Mouse (Mus musculus) left cerebral cortex, adult 2 months (tissue): Measurements from ENCODE around the gene Shmt2. TPM values are rescaled to one million over a fixed set of nuclear protein-coding genes. Genes with fewer than 3 reads are reported as not detected.
A peak's percentile ranks its signal among the peaks of the same experiment; 100 is the strongest.

Experiments
- DNase-seq, 2 experiments: peaks; one replicate each; pipeline ENCODE4 v3.0.0; 2021 to 2022; ENCODE audit warnings: low spot score in 2 of 2, mixed read lengths in 1 of 2; ENCODE audit errors: extremely low spot score in 1 of 2
- H3K27ac ChIP-seq: fragments of 200-600 bp; 2 replicates; pipeline ENCODE4 v1.8.1; 2022
- H3K4me3 ChIP-seq: fragments of 200-600 bp; 2 replicates; pipeline ENCODE4 v1.8.1; 2022
- CTCF ChIP-seq: fragments of 200-600 bp; IDR thresholded peaks from 2 replicates; pipeline ENCODE4 v1.8.1; 2022; ENCODE audit warnings: antibody characterized with exemption, mild to moderate bottlenecking, moderate library complexity
- intact Hi-C: fragments of 180-260 bp; cut with DNase I; formaldehyde crosslinking; loops from one replicate; pipeline ENCODE4 v1.15.1; 2025
- long read RNA-seq, 2 experiments: library from polyadenylated mRNA; stranded (forward); transcript quantifications; one replicate each; pipeline ENCODE4 v2.0.0; 2021; ENCODE audit warnings: borderline mapping rate in 2 of 2
- total RNA-seq, 2 experiments: library from RNA; stranded (reverse); gene quantifications; 2 replicates each; pipeline ENCODE4 v1.2.3; 2021

Shmt2 gene
- total RNA-seq = 10 to 100 TPM; 24.1 to 26.0 TPM
- long read RNA-seq, experiment 1, transcript Shmt2-206 (12 exons, 2,238 nt) = minor isoform, 6 of 40 reads
- long read RNA-seq, experiment 1, transcript Shmt2-201 (12 exons, 2,289 nt) = major isoform, 15 of 40 reads
- long read RNA-seq, experiment 1, partial matches to known transcripts = 5 of 40 reads
- long read RNA-seq, experiment 1, other reads (novel, unspliced or antisense) = 14 of 40 reads
- long read RNA-seq, experiment 2, transcript Shmt2-201 (12 exons, 2,289 nt) = major isoform, 13 of 29 reads
- long read RNA-seq, experiment 2, partial matches to known transcripts = 3 of 29 reads
- long read RNA-seq, experiment 2, other reads (novel, unspliced or antisense) = 11 of 29 reads

- intact Hi-C loops = loop anchor here (10.0 kb wide), 1 partner anchor 493 kb away; the partner anchor contains the start of gene Prim1
- TF ChIP-seq CTCF = no peak
- no peak within 1 kb of the TSS for H3K27ac ChIP-seq
- H3K4me3 ChIP-seq = peak within 1 kb of the TSS; percentile 71
- peak; percentile 81 to 86 for DNase-seq
Observed at GRCm38 (mm10) chr10:127522088-127522581, at the start of gene Shmt2. Shmt2 (minus strand) TSS chr10:127522444.

DNA sequence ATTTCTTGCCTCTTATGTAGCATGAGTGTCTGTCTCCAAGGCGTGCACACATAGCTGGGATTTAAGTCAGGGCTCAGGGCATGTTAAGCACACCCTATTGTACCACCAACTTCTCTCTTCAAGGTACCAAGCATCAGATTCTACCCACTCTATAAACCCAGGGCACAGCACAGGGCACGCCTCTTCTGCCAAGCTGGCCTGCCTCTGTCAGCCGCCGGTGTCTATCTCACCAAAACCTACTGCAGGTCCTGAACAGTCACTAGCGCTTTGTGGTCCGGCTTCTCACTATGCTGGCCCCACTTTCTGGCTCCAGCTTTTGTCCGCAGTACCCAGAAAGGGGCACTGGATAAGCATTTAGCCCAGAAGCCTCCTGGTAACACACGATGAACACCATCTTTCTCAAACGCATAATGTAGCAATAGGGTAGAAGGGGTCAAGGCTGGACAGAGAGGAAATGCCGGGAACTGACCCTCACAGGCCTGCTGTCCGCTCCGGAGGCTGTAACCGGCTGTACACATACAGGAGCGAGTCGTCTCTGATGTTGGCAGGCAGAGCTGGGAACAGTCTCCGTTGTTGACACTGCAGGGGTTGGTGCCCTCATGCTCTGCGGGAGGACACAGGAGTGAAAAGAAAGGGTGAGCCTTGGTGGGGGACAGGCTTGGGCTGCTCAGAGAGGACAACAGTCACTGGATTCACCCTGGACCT, 48.8 kb upstream of the Shmt2 start:
- no peak for DNase-seq
- TF ChIP-seq CTCF = no peak
- intact Hi-C loops = no loop called here
- Histone ChIP-seq H3K27ac (no peak overlapping the region), H3K4me3 (no peak overlapping the region)

DNA sequence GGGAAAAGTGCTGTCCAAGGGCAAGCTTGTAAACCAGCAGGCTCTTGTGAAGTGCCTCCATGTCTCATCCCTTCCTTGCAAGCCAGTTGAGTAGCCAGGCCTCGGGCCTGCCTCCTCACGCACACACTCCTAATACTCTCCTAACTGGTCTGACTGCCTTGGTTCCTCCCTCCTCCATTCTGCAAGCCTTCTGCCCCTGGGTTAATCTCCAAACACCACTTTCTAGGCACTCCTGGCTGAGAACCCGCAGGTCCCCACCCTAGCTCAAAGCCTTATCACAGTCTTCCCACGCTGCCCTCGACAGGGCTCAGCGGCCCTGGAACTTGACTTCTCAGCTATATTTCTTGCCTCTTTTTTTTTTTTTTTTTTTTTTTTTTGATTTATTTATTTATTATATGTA, 48.1 kb upstream of the Shmt2 start:
- intact Hi-C loops = no loop called here
- no peak overlapping the region for H3K4me3 ChIP-seq
- no peak for DNase-seq
- no peak overlapping the region for H3K27ac ChIP-seq
- TF ChIP-seq CTCF = no peak

DNA sequence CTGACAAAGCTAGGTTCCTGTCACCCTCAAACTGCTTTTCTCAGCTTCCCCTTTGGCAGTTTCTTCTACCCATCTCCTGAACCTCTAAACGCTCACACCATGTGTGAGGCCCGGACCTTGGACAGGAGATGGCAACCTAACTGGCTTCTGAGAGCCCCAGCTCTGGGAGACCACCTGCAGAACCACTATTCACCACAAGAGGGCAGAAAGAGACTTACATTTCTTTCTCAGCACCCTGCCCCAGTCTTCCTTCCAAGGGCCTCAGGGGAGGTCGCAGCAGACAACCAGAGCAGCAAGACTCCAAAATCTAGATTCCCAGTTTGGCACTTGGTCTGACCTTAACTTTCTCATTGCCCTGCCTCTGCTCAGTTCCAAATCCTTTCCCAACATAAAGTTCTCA, 47.2 kb upstream of the Shmt2 start:
- H3K4me3 ChIP-seq = no peak overlapping the region
- peak; percentile 65 to 66 for DNase-seq
- intact Hi-C loops = no loop called here
- peak; percentile 86 for TF ChIP-seq CTCF
- H3K27ac ChIP-seq = 0 out of 2 replicates have a peak overlapping the region, but pooled peaks have one; percentile 24

- TF ChIP-seq CTCF = no peak
- no peak overlapping the region for H3K4me3 ChIP-seq
- H3K27ac ChIP-seq = no peak overlapping the region
- no peak for DNase-seq
- intact Hi-C loops = no loop called here
Observed at GRCm38 (mm10) chr10:127566553-127567326, 44.5 kb upstream of the Shmt2 start.

GRCm38 (mm10) chr10:127564301-127564700, 42.1 kb upstream of the Shmt2 start:
- H3K4me3 ChIP-seq = no peak overlapping the region
- intact Hi-C loops = no loop called here
- TF ChIP-seq CTCF = no peak
- H3K27ac ChIP-seq = peak overlapping the region; percentile 28; the same call in 1 of the 2 replicates
- no peak for DNase-seq

DNA sequence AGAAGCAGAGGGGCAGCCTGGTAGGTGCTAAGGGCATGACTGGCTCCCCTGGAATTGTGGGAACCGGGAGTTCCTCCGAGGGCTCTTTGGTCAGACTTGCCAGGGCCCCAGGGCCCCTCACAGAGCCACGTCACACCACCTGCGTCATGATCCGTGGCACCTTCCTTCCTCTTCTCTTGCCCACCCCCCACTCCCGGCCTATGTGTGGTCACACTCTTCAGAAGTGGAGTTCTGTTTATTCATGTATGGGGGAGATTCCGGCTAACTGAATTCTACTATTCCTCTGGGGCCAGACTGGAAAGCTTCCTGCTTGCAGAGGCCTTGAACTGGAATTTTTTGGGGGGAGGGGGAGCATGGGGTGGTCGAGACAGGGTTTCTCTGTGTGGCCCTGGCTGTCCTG, 41.6 kb upstream of the Shmt2 start:
- no peak for DNase-seq
- no peak for TF ChIP-seq CTCF
- Histone ChIP-seq H3K4me3 (no peak overlapping the region), H3K27ac (no peak overlapping the region)
- intact Hi-C loops = no loop called here

DNA sequence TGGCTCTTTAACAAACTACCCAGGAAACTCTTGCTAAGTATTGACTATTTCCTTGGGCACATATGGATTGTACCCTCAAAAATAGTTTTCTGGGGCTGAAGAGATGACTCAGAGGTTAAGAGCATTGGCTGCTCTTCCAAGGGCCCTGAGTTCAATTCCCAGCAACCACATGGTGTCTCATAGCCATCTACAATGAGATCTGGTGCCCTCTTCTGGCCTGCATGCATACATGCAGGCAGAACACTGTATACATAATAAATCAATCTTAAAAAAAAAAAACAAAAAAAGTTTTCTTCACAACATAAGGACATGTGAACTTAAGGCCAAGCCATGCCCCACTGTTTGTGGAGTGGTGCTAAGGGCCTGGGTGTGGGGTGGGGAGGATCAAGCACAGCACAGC, 38.9 kb upstream of the Shmt2 start:
- no peak for DNase-seq
- H3K4me3 ChIP-seq = no peak overlapping the region
- no peak overlapping the region for H3K27ac ChIP-seq
- peak; percentile 43 for TF ChIP-seq CTCF
- intact Hi-C loops = no loop called here

DNA sequence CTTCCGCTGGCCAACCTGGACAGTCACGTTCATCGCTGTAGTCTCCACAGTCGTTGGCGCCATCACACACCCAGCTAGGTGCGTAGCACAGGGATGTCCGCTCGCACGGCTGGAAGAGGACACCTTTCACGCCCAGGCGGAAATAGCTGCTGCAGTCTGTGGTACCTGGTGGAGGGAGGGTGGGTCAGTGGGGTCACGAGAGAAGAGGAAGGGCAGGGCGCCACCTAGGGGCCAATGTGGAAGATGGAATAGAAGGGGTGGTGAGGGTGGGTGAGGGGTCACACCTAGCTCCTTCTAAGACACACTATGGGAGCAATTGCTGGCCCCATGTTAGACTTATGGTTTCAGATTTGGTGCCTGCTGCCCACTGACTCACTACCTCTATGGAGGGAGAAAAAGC, 35.2 kb upstream of the Shmt2 start:
- no peak for DNase-seq
- Histone ChIP-seq H3K27ac (no peak overlapping the region), H3K4me3 (no peak overlapping the region)
- peak; percentile 30 for TF ChIP-seq CTCF
- intact Hi-C loops = no loop called here

GRCm38 (mm10) chr10:127555703-127556102, 33.5 kb upstream of the Shmt2 start:
- no peak overlapping the region for H3K4me3 ChIP-seq
- TF ChIP-seq CTCF = peak; percentile 58
- intact Hi-C loops = no loop called here
- no peak overlapping the region for H3K27ac ChIP-seq
- no peak for DNase-seq

DNA sequence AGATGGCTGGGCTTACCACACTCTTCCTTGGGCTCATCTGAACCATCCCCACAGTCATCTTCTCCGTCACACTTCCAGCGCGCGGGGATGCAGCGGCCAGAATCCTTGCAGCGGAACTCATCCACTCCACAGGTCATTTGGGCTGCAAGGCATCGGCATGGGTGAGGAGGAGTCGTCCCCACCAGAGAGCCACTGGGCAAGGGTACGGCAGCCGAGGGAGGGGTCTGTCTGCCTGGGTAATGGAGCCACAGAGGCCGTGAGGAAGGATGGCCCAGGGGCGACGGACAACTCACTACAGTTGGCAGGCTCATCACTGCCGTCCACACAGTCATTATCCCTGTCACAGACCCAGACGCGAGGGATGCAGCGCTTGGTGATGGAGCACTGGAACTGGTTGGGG, 27.6 kb upstream of the Shmt2 start:
- H3K4me3 ChIP-seq = no peak overlapping the region
- intact Hi-C loops = no loop called here
- TF ChIP-seq CTCF = no peak
- no peak for DNase-seq
- H3K27ac ChIP-seq = no peak overlapping the region

DNA sequence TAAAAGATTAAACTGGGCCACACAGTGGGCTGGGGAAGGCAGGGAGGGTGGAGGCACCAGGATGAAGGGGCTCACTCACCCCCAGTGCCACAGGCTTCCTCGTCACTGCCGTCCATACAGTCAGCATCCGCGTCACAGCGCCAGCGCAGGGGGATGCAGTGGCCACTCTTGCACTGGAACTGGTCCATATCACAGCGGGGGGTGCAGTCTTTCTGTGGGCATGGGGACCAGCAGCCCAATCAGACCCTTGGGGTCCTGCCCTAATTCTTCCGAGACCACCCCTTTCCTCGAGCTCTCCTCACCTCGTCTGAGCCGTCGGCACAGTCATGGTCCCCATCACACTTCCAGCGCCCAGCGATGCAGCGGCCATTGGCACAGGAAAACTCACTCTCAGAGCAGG, 26.0 kb upstream of the Shmt2 start:
- H3K4me3 ChIP-seq = no peak overlapping the region
- intact Hi-C loops = no loop called here
- TF ChIP-seq CTCF = no peak
- no peak overlapping the region for H3K27ac ChIP-seq
- DNase-seq = no peak
